In genomic region chr2:152624566-152624965, GRCm38 (mm10) we compare ENCODE assay signal across 26 mouse cellular contexts. TPM values are rescaled to one million over a fixed set of nuclear protein-coding genes. Genes with fewer than 3 reads are reported as not detected.
"Had no signal": no experiment of that assay in that cellular context is flagged by ENCODE, and none has a peak within 500 bp of the region (broad histone marks: within the 10 kb centered on the region; RNA-seq: fewer than 3 reads in every experiment).

No protein-coding gene starts in this region.

- DNase-seq: lung, adult 18-20 months; lung, embryonic 14.5 days; lung, postnatal 10 days; lung, postnatal 4 days; right cerebral cortex, adult 18-20 months; right cerebral cortex, postnatal 25 days; right cerebral cortex, postnatal 4 days; spleen, adult 18-20 months; thymus, adult 2 months; thymus, postnatal 25 days; thymus, postnatal 4 days had no signal

- H3K27ac ChIP-seq: midbrain, embryonic 10.5 days; midbrain, embryonic 12.5 days; neural tube, embryonic 13.5 days; neural tube, embryonic 15.5 days had no signal

- H3K9ac ChIP-seq: lung, embryonic 14.5 days; midbrain, embryonic 12.5 days; neural tube, embryonic 13.5 days; neural tube, embryonic 15.5 days had no signal

- H3K36me3 ChIP-seq: midbrain, embryonic 10.5 days; midbrain, embryonic 12.5 days; neural tube, embryonic 13.5 days; neural tube, embryonic 15.5 days had no signal

- H3K4me3 ChIP-seq: midbrain, embryonic 10.5 days; midbrain, embryonic 12.5 days; myocyte; neural tube, embryonic 13.5 days; neural tube, embryonic 15.5 days had no signal

- H3K4me2 ChIP-seq: lung, embryonic 14.5 days; midbrain, embryonic 12.5 days; neural tube, embryonic 13.5 days; neural tube, embryonic 15.5 days had no signal

- H3K9me3 ChIP-seq: midbrain, embryonic 10.5 days; midbrain, embryonic 12.5 days; neural tube, embryonic 13.5 days; neural tube, embryonic 15.5 days had no signal

RNA-seq across cellular contexts. Expression of gene Defb25, which starts 1.7 kb away (rescaled TPM):
- total RNA-seq: megakaryocyte, adult 5-6 weeks; megakaryocyte-erythroid progenitor cell, adult 5-6 weeks had no signal
- polyA plus RNA-seq: midbrain, embryonic 10.5 days; midbrain, embryonic 12.5 days; midbrain, embryonic 14.5 days; midbrain, embryonic 16.5 days; neural tube, embryonic 11.5 days; neural tube, embryonic 13.5 days; neural tube, embryonic 15.5 days; small intestine, adult 2 months had no signal

RNA-seq across cellular contexts. Expression of gene Rem1, which starts 2.2 kb away (rescaled TPM):
- total RNA-seq: megakaryocyte-erythroid progenitor cell, adult 5-6 weeks had no signal
- polyA plus RNA-seq: midbrain, embryonic 12.5 days had no signal

RNA-seq across cellular contexts. Expression of gene Defb36, which starts 20.4 kb away (rescaled TPM):
- total RNA-seq: megakaryocyte, adult 5-6 weeks; megakaryocyte-erythroid progenitor cell, adult 5-6 weeks had no signal
- polyA plus RNA-seq: lung, embryonic 14.5 days; lung, embryonic 16.5 days; midbrain, embryonic 10.5 days; midbrain, embryonic 12.5 days; midbrain, embryonic 14.5 days; midbrain, embryonic 16.5 days; myocyte; neural tube, embryonic 11.5 days; neural tube, embryonic 13.5 days; neural tube, embryonic 15.5 days; small intestine, adult 2 months; stomach, embryonic 14.5 days; stomach, embryonic 16.5 days; thymus, adult 2 months; urinary bladder, adult 2 months had no signal

RNA-seq across cellular contexts. Expression of gene Defb45, which starts 25.4 kb away (rescaled TPM):
- total RNA-seq: megakaryocyte, adult 5-6 weeks; megakaryocyte-erythroid progenitor cell, adult 5-6 weeks had no signal
- polyA plus RNA-seq: lung, embryonic 14.5 days; lung, embryonic 16.5 days; midbrain, embryonic 10.5 days; midbrain, embryonic 12.5 days; midbrain, embryonic 14.5 days; midbrain, embryonic 16.5 days; neural tube, embryonic 11.5 days; neural tube, embryonic 13.5 days; neural tube, embryonic 15.5 days; small intestine, adult 2 months; stomach, embryonic 14.5 days; stomach, embryonic 16.5 days; thymus, adult 2 months had no signal

RNA-seq across cellular contexts. Expression of gene Defb19, which starts 44.5 kb away (rescaled TPM):
- total RNA-seq: megakaryocyte, adult 5-6 weeks; megakaryocyte-erythroid progenitor cell, adult 5-6 weeks had no signal
- polyA plus RNA-seq: lung, embryonic 14.5 days; lung, embryonic 16.5 days; midbrain, embryonic 10.5 days; midbrain, embryonic 12.5 days; midbrain, embryonic 14.5 days; midbrain, embryonic 16.5 days; myocyte; neural tube, embryonic 11.5 days; neural tube, embryonic 13.5 days; neural tube, embryonic 15.5 days; small intestine, adult 2 months; stomach, embryonic 14.5 days; stomach, embryonic 16.5 days; urinary bladder, adult 2 months had no signal
